Mouse (Mus musculus): Measurements from ENCODE around the gene Gfra1. TPM values are rescaled to one million over a fixed set of nuclear protein-coding genes. Genes with fewer than 3 reads are reported as not detected.

Gene Gfra1
- total RNA-seq, 4 experiments from 2014 or later = 4.8 to 5.4 (median 5.2) TPM

- no peak for DNase-seq (ENCODE audit: low spot score)
Measured at GRCm38 (mm10) chr19:58255394-58255793, 200.3 kb downstream of the Gfra1 start.

- DNase-seq (ENCODE audit: low spot score) = no peak
Measured at GRCm38 (mm10) chr19:58254172-58254571, 201.5 kb downstream of the Gfra1 start.

- DNase-seq (ENCODE audit: low spot score) = no peak
Measured at GRCm38 (mm10) chr19:58251698-58252097, 204.0 kb downstream of the Gfra1 start.

GRCm38 (mm10) chr19:58251095-58251494, 204.6 kb downstream of the Gfra1 start:
- DNase-seq (ENCODE audit: low spot score) = no peak

GRCm38 (mm10) chr19:58250237-58250636, 205.5 kb downstream of the Gfra1 start:
- DNase-seq (ENCODE audit: low spot score) = no peak

- DNase-seq (ENCODE audit: low spot score) = no peak
Measured at GRCm38 (mm10) chr19:58244148-58244547, 211.6 kb downstream of the Gfra1 start.

- DNase-seq (ENCODE audit: low spot score) = no peak
Measured at GRCm38 (mm10) chr19:58243604-58244003, 212.1 kb downstream of the Gfra1 start.

- no peak for DNase-seq (ENCODE audit: low spot score)
Measured at GRCm38 (mm10) chr19:58238325-58238724, 217.4 kb downstream of the Gfra1 start.

- DNase-seq (ENCODE audit: low spot score) = no peak
Measured at GRCm38 (mm10) chr19:58227725-58228124, 228.0 kb downstream of the Gfra1 start.

- no peak for DNase-seq (ENCODE audit: low spot score)
Measured at GRCm38 (mm10) chr19:58226882-58227281, 228.8 kb downstream of the Gfra1 start.

GRCm38 (mm10) chr19:58220061-58220831, 235.5 kb downstream of the Gfra1 start:
- DNase-seq (ENCODE audit: low spot score) = no peak

GRCm38 (mm10) chr19:58217591-58217990, 238.1 kb downstream of the Gfra1 start:
- DNase-seq (ENCODE audit: low spot score) = no peak

GRCm38 (mm10) chr19:58206496-58207044, 249.1 kb downstream of the Gfra1 start:
- no peak for DNase-seq (ENCODE audit: low spot score)

GRCm38 (mm10) chr19:58205470-58205869, 250.2 kb downstream of the Gfra1 start:
- DNase-seq (ENCODE audit: low spot score) = no peak

GRCm38 (mm10) chr19:58202627-58203026, 253.1 kb downstream of the Gfra1 start:
- no peak for DNase-seq (ENCODE audit: low spot score)

GRCm38 (mm10) chr19:58199679-58200078, 256.0 kb downstream of the Gfra1 start:
- DNase-seq (ENCODE audit: low spot score) = no peak

- no peak for DNase-seq (ENCODE audit: low spot score)
Measured at GRCm38 (mm10) chr19:58193733-58194456, 261.8 kb downstream of the Gfra1 start.

GRCm38 (mm10) chr19:58190947-58191346, 264.8 kb downstream of the Gfra1 start:
- no peak for DNase-seq (ENCODE audit: low spot score)

GRCm38 (mm10) chr19:58186558-58186957, 269.2 kb downstream of the Gfra1 start:
- DNase-seq (ENCODE audit: low spot score) = peak; percentile 6

All from heart, adult 8-10 months (tissue).